Mouse (Mus musculus): ENCODE measurements at regions not wholly inside any gene's neighbourhood (a gene's known extent, or its start where the extent isn't known, plus 50 kb on each side); places are given as distances from the start of the nearest gene placed in this dataset.

GRCm38 (mm10) chr3:63567726-63568125, 84.0 kb upstream of the Gm34302 start:
- 67% methylated on average over 3 of the region's 3 CpGs for WGBS
- Histone ChIP-seq H3K27ac (ENCODE audit: insufficient read depth, low read depth, low read length) (no peak overlapping the region; the same call in 1 of the 2 replicates), H3K4me1 (ENCODE audit: control insufficient read depth, insufficient read depth, low read length) (peaks cover 2% of the 10 kb centered on the region; the same call in 1 of the 2 replicates), H3K4me3 (ENCODE audit: insufficient read depth, low read depth, low read length) (no peak overlapping the region), H3K27me3 (replicated peaks; ENCODE audit: control insufficient read depth, insufficient read depth, low read length) (no peaks in the 10 kb centered on the region), H3K36me3 (ENCODE audit: control insufficient read depth, insufficient read depth, low read length) (no peaks in the 10 kb centered on the region)
- TF ChIP-seq CTCF (conservative IDR thresholded peaks at IDR 0.05; ENCODE audit: insufficient read depth, insufficient read length, low read depth, low read length) (no peak), POLR2A (IDR thresholded peaks at IDR 0.05; ENCODE audit: low read depth, low read length) (no peak)
- DNase-seq = peak; percentile 50

- Histone ChIP-seq H3K36me3 (ENCODE audit: control insufficient read depth, insufficient read depth, low read length) (no peaks in the 10 kb centered on the region), H3K27me3 (replicated peaks; ENCODE audit: control insufficient read depth, insufficient read depth, low read length) (no peaks in the 10 kb centered on the region), H3K27ac (ENCODE audit: insufficient read depth, low read depth, low read length) (peak overlapping the region; percentile 9; the same call in 1 of the 2 replicates), H3K4me1 (ENCODE audit: control insufficient read depth, insufficient read depth, low read length) (peaks cover 17% of the 10 kb centered on the region), H3K4me3 (ENCODE audit: insufficient read depth, low read depth, low read length) (no peak overlapping the region)
- WGBS = 64% methylated on average over 1 of the region's 1 CpGs
- TF ChIP-seq CTCF (conservative IDR thresholded peaks at IDR 0.05; ENCODE audit: insufficient read depth, insufficient read length, low read depth, low read length) (no peak), POLR2A (IDR thresholded peaks at IDR 0.05; ENCODE audit: low read depth, low read length) (no peak)
- DNase-seq = no peak
Observed at GRCm38 (mm10) chr3:63563057-63563456, 79.4 kb upstream of the Gm34302 start.

GRCm38 (mm10) chr3:63562532-63562931, 78.9 kb upstream of the Gm34302 start:
- Histone ChIP-seq H3K27ac (ENCODE audit: insufficient read depth, low read depth, low read length) (no peak overlapping the region), H3K36me3 (ENCODE audit: control insufficient read depth, insufficient read depth, low read length) (no peaks in the 10 kb centered on the region), H3K4me1 (ENCODE audit: control insufficient read depth, insufficient read depth, low read length) (peaks cover 17% of the 10 kb centered on the region), H3K27me3 (replicated peaks; ENCODE audit: control insufficient read depth, insufficient read depth, low read length) (no peaks in the 10 kb centered on the region), H3K4me3 (ENCODE audit: insufficient read depth, low read depth, low read length) (no peak overlapping the region)
- no peak for TF ChIP-seq CTCF (conservative IDR thresholded peaks at IDR 0.05; ENCODE audit: insufficient read depth, insufficient read length, low read depth, low read length)
- no peak for TF ChIP-seq POLR2A (IDR thresholded peaks at IDR 0.05; ENCODE audit: low read depth, low read length)
- DNase-seq = no peak

- Histone ChIP-seq H3K27ac (ENCODE audit: insufficient read depth, low read depth, low read length) (peak overlapping the region; percentile 89), H3K36me3 (ENCODE audit: control insufficient read depth, insufficient read depth, low read length) (no peaks in the 10 kb centered on the region), H3K4me1 (ENCODE audit: control insufficient read depth, insufficient read depth, low read length) (peaks cover 17% of the 10 kb centered on the region), H3K4me3 (ENCODE audit: insufficient read depth, low read depth, low read length) (no peak overlapping the region), H3K27me3 (replicated peaks; ENCODE audit: control insufficient read depth, insufficient read depth, low read length) (no peaks in the 10 kb centered on the region)
- 31% methylated on average over 4 of the region's 4 CpGs for WGBS
- no peak for TF ChIP-seq CTCF (conservative IDR thresholded peaks at IDR 0.05; ENCODE audit: insufficient read depth, insufficient read length, low read depth, low read length)
- TF ChIP-seq POLR2A (IDR thresholded peaks at IDR 0.05; ENCODE audit: low read depth, low read length) = no peak
- DNase-seq = peak; percentile 91
Observed at GRCm38 (mm10) chr3:63560745-63561151, 77.1 kb upstream of the Gm34302 start.

GRCm38 (mm10) chr3:63556741-63557140, 73.1 kb upstream of the Gm34302 start:
- peaks cover 25% of the 10 kb centered on the region for H3K4me1 ChIP-seq (ENCODE audit: control insufficient read depth, insufficient read depth, low read length)
- WGBS = 92% methylated on average over 1 of the region's 1 CpGs
- H3K27ac ChIP-seq (ENCODE audit: insufficient read depth, low read depth, low read length) = no peak overlapping the region
- H3K36me3 ChIP-seq (ENCODE audit: control insufficient read depth, insufficient read depth, low read length) = no peaks in the 10 kb centered on the region
- TF ChIP-seq POLR2A (IDR thresholded peaks at IDR 0.05; ENCODE audit: low read depth, low read length) (no peak), CTCF (conservative IDR thresholded peaks at IDR 0.05; ENCODE audit: insufficient read depth, insufficient read length, low read depth, low read length) (no peak)
- DNase-seq = no peak
- H3K4me3 ChIP-seq (ENCODE audit: insufficient read depth, low read depth, low read length) = no peak overlapping the region
- H3K27me3 ChIP-seq (replicated peaks; ENCODE audit: control insufficient read depth, insufficient read depth, low read length) = no peaks in the 10 kb centered on the region

DNA sequence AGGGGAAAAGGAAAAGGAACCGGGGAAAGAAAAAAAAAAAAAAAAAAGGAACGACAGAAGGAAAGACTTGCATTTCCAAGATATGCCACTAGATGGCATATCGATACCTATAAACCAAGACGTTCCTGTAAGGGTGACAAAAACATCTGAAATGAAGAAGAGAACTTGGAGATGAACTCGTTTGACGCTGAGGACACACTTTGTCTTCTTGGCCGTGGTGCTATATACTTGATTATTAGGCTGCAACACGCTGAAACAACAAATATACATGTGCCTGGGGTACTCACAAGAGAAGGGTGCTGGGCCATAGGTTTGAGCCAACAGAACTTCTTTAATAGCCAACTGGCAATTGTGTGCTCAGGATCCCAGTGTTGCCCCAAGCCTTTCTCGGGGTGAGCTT, 71.2 kb upstream of the Gm34302 start:
- TF ChIP-seq CTCF (conservative IDR thresholded peaks at IDR 0.05; ENCODE audit: insufficient read depth, insufficient read length, low read depth, low read length) (peak; percentile 19; the same call in 1 of the 2 replicates), POLR2A (IDR thresholded peaks at IDR 0.05; ENCODE audit: low read depth, low read length) (no peak)
- Histone ChIP-seq H3K4me3 (ENCODE audit: insufficient read depth, low read depth, low read length) (no peak overlapping the region), H3K27ac (ENCODE audit: insufficient read depth, low read depth, low read length) (no peak overlapping the region), H3K27me3 (replicated peaks; ENCODE audit: control insufficient read depth, insufficient read depth, low read length) (no peaks in the 10 kb centered on the region), H3K4me1 (ENCODE audit: control insufficient read depth, insufficient read depth, low read length) (peaks cover 15% of the 10 kb centered on the region), H3K36me3 (ENCODE audit: control insufficient read depth, insufficient read depth, low read length) (no peaks in the 10 kb centered on the region)
- 1% methylated on average over 9 of the region's 9 CpGs for WGBS
- peak; percentile 69 for DNase-seq

DNA sequence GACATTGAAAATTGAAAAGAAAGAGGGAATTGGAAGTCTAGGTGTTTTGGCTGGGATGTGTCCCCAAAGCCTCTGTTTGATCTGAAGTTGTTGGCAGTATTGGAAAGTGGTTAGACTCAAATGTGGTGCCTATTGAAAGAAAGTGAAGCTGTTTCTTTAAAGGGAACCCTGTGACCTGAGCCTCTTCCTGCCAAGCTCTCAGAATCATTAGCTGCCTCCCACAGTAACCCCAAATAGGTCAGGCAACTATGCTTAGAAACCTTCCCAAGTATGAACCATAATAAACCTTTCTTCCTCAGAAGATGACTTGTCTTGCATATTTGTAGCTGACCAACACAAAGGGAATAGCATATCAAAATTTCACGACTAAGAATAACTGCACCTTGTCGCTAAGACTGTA, 69.7 kb upstream of the Gm34302 start:
- Histone ChIP-seq H3K4me3 (ENCODE audit: insufficient read depth, low read depth, low read length) (no peak overlapping the region), H3K27me3 (replicated peaks; ENCODE audit: control insufficient read depth, insufficient read depth, low read length) (no peaks in the 10 kb centered on the region), H3K4me1 (ENCODE audit: control insufficient read depth, insufficient read depth, low read length) (peaks cover 11% of the 10 kb centered on the region), H3K36me3 (ENCODE audit: control insufficient read depth, insufficient read depth, low read length) (no peaks in the 10 kb centered on the region), H3K27ac (ENCODE audit: insufficient read depth, low read depth, low read length) (peak overlapping the region; percentile 31; the same call in 1 of the 2 replicates)
- 60% methylated on average over 2 of the region's 2 CpGs for WGBS
- TF ChIP-seq POLR2A (IDR thresholded peaks at IDR 0.05; ENCODE audit: low read depth, low read length) = no peak
- TF ChIP-seq CTCF (conservative IDR thresholded peaks at IDR 0.05; ENCODE audit: insufficient read depth, insufficient read length, low read depth, low read length) = no peak
- peak; percentile 62 for DNase-seq

Measured in kidney, adult 2 months (tissue).